Mouse (Mus musculus) c-Kit-negative CD71-positive TER-119-positive erythroid progenitor cells, embryonic 14.5 days (primary cell): ENCODE data around the gene Tmed11.
"Not testable (repeated sequence)": the region's sequence is repeated elsewhere in the genome, so short reads cannot be mapped to it uniquely, and the experiment has no call there.

Experiments
- DNase-seq: peaks from one replicate; pipeline ENCODE4 v3.0.0-alpha.2; 2013; ENCODE audit warnings: low read depth, low spot score

The Tmed11 gene

GRCm38 (mm10) chr5:108795263-108795662, at the start of gene Tmed11:
Tmed11 (minus strand) TSS chr5:108795363.
- DNase-seq = not testable (repeated sequence)

- DNase-seq = no peak
These were observed 41.0 kb upstream of the Tmed11 start for GRCm38 (mm10) chr5:108836156-108836555.

GRCm38 (mm10) chr5:108823276-108823675, 28.1 kb upstream of the Tmed11 start:
- no peak for DNase-seq

DNA sequence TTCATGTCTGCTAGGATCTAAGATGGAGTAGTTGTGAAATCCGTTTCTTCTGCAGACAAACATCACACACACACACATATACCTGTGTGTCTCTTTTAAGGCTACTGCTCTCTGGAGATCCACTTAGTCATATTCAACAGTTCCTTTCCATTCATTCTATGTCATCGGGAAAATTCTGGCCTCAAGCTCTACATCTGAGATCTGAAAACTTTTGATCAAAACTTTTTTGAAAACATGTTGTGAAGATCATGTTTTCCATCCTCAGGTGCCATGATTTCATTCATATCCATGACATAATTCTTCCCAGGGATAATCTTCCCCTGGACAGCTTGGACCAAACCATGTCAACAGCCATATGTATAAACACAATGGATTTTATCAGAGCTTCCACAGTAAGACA, 13.6 kb upstream of the Tmed11 start, which contains the start of gene Vmn2r8:
Gene Vmn2r8 (minus strand): TSS at position 101 of the 400 bp plus-strand sequence.
- not testable (repeated sequence) for DNase-seq

GRCm38 (mm10) chr5:108803646-108804045, 8.5 kb upstream of the Tmed11 start:
- no peak for DNase-seq

- not testable (repeated sequence) for DNase-seq
These were observed 4.8 kb downstream of the Tmed11 start for GRCm38 (mm10) chr5:108790385-108790784.

- DNase-seq = no peak
These were observed 20.4 kb downstream of the Tmed11 start, which contains the start of gene Rnf212 for GRCm38 (mm10) chr5:108774630-108775306. Rnf212 (minus strand) TSS chr5:108774982.

DNA sequence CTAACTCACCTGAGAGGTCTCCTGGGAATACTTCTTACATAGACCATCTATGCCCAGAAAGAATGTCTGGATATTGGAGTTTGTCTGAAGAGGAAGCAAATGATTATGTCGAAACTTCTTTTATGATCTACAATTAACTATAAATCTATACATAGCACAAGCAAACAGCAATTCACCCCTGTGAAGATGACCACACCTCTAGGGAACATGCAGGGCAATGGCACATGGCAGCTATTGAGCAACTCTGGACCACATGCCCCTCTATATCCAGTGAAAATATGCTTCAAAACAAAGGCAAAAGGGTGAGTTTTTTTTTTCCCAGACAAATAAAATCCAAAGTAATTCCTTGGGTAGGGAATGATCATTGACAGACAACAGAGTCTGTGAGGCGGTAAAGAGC, 35.2 kb downstream of the Tmed11 start:
- no peak for DNase-seq

GRCm38 (mm10) chr5:108758396-108758795, 36.8 kb downstream of the Tmed11 start:
- DNase-seq = no peak

- DNase-seq = not testable (repeated sequence)
These were observed 43.9 kb downstream of the Tmed11 start for GRCm38 (mm10) chr5:108751258-108751657.

DNA sequence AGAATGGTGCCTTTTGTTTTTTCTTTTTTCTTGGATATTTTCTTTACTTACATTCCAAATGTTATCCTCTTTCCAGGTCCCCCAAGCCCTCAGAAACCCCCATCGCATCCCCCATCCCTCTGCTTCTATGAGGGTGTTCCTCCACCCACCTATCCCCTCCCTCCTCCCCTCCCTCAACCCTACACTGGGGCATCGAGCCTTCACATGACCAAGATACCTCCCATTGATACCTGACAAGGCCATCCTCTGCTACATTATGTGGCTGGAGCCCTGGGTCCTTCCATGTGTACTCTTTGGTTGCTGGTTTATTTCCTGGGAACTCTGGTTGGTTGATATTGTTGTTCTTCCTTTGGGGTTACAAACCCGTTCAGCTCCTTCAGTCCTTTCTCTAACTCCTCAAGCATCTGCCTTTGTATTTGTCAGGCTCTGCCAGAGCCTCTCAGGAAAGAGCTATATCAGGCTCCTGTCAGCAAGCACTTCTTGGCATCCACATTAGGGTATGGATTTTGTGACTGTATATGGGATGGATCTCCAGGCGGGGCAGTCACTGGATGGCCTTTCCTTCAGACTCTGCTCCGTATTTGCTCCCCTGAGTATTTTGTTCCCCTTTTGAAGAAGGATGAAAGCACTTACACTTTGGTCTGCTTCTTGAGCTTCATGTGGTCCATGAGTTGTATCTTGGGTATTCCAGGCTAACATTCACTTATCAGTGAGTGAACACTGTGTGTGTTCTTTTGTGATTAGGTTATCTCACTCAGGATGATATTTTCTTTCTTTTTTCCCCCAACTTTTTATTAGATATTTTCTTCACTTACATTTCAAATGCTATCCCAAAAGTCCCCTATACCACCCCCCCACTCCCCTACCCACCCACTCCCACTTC, 44.6 kb downstream of the Tmed11 start:
- peak; percentile 40 for DNase-seq

- no peak for DNase-seq
These were observed 50.5 kb downstream of the Tmed11 start for GRCm38 (mm10) chr5:108744629-108745028.

DNA sequence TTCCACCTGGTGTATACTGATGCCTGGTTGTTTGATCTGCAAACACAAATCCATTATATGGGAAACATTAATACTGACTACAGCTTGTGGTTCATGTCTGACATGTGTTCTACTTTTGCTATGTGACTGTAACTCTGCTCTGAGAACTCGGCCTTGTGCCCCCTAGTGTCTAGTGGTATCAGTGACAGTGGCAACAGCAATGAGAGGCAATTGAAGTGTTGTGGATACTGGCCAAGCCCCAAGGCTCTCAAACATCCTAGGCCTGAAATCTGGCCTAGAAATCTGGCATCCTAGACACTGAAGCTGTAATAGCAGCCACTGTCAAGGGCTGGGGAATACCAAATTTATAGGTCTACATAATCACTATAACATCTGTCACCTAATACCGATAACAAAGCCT, 51.3 kb downstream of the Tmed11 start:
- DNase-seq = peak; percentile 41

DNA sequence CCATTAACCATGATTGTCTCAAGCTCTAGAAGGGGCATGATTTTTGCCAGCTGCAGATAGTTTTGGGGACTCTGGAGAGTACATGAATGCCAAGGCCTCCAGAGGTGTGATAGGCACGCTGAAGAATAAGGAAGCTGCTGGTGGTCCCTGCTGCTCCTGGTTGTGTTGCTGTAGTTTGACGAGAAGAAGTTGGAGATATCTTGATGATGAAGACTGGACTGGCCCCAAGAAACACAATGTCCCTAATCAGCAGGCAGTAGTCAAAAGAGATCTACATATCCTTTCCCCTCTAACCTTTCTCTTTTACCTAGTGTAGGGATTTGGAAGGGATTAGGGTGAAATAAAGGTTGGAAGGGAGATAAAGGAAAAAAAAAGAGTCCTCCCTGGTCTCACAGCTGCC, 52.6 kb downstream of the Tmed11 start:
- DNase-seq = no peak

GRCm38 (mm10) chr5:108741844-108742243, 53.3 kb downstream of the Tmed11 start:
- no peak for DNase-seq

DNA sequence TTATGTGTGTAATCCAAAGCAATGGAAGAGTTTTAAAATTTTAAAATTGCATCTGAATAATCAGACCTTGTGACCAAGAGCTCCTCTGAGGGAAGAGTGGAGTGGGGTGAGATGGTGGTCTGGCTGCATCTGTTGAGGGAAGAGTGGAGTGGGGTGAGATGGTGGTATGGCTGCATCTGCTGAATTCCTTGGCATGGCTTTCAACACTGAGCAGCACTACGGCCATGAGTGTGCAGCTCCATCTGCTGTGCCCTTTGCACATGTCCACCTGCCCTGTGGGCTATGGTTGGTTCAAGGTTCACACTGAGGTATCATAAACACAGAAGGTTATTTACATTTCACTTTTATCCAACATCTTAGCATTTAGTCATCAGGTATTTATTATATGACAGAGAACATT, 67.7 kb downstream of the Tmed11 start:
- DNase-seq = no peak
